Mouse (Mus musculus) CH12.LX (cell line): Measurements from ENCODE around the gene Atp2a3. TPM values are rescaled to one million over a fixed set of nuclear protein-coding genes. Genes with fewer than 3 reads are reported as not detected.
A peak's percentile ranks its signal among the peaks of the same experiment; 100 is the strongest.

Experiments
- DNase-seq: peaks from one replicate; pipeline ENCODE4 v3.0.0-alpha.2; 2013; ENCODE audit errors: extremely low read depth
- H3K27ac ChIP-seq: 2 replicates; pipeline ENCODE4 v1.5.1; 2012; ENCODE audit warnings: low read depth, mild to moderate bottlenecking, control low read depth, moderate library complexity; ENCODE audit not compliant: insufficient read depth
- H3K27me3 ChIP-seq: replicated peaks from 2 replicates; pipeline ENCODE3; 2012; ENCODE audit warnings: inconsistent platforms
- H3K36me3 ChIP-seq, 2 experiments: replicated peaks in 1 of 2; 2 replicates each; pipeline versions ENCODE3 to v1.6.1; 2012; ENCODE audit warnings: inconsistent platforms in 1 of 2, low read length in 1 of 2, mild to moderate bottlenecking in 1 of 2, mixed read lengths in 1 of 2, moderate library complexity in 1 of 2; ENCODE audit not compliant: control insufficient read depth in 1 of 2, insufficient read depth in 1 of 2
- H3K4me1 ChIP-seq, 2 experiments: 2 replicates each; pipeline ENCODE4 v1.6.1; 2012; ENCODE audit warnings: inconsistent platforms in 1 of 2, moderate library complexity in 1 of 2; ENCODE audit not compliant: insufficient read depth in 2 of 2, control insufficient read depth in 1 of 2
- H3K4me2 ChIP-seq: 2 replicates; pipeline ENCODE4 v1.6.1; 2012; ENCODE audit warnings: low read depth, mild to moderate bottlenecking, control low read depth; ENCODE audit not compliant: poor library complexity, insufficient read depth, severe bottlenecking
- H3K4me3 ChIP-seq, 3 experiments: fragments of 150-350 bp in 1 of 3; sonication (generic) in 1 of 3; replicated peaks in 1 of 3; 2 replicates each; pipeline versions ENCODE3 to v1.5.1; 2011 to 2012; ENCODE audit warnings: low read depth in 2 of 3, low read length in 2 of 3, mild to moderate bottlenecking in 2 of 3, moderate library complexity in 2 of 3, control low read depth in 1 of 3, improper control_type of control experiment in 1 of 3, inconsistent platforms in 1 of 3, mixed read lengths in 1 of 3; ENCODE audit not compliant: poor library complexity in 1 of 3
- H3K79me2 ChIP-seq: replicated peaks from 2 replicates; pipeline ENCODE4 v1.6.1; 2012; ENCODE audit warnings: mild to moderate bottlenecking, moderate library complexity; ENCODE audit not compliant: control insufficient read depth, poor library complexity, insufficient read depth, severe bottlenecking; ENCODE audit errors: extremely low read depth
- H3K9ac ChIP-seq: 2 replicates; pipeline ENCODE4 v1.6.1; 2012; ENCODE audit warnings: low read depth, mild to moderate bottlenecking, control low read depth, moderate library complexity; ENCODE audit not compliant: insufficient read depth
- H3K9me3 ChIP-seq: replicated peaks from 2 replicates; pipeline ENCODE3; 2012; ENCODE audit warnings: low read length, inconsistent platforms, mixed read lengths
- BHLHE40 ChIP-seq: IDR thresholded peaks from 2 replicates; pipeline ENCODE4 v1.6.1; 2011; ENCODE audit warnings: mild to moderate bottlenecking, low read depth, low read length, improper control_type of control experiment
- CHD1 ChIP-seq: IDR thresholded peaks from 2 replicates; pipeline ENCODE4 v1.6.1; 2012; ENCODE audit warnings: low read depth, low read length, improper control_type of control experiment, inconsistent platforms
- CHD2 ChIP-seq: IDR thresholded peaks from 2 replicates; pipeline ENCODE4 v1.6.1; 2011; ENCODE audit warnings: low read length, improper control_type of control experiment
- CTCF ChIP-seq, 2 experiments: IDR thresholded peaks in 1 of 2; conservative IDR thresholded peaks in 1 of 2; 2 replicates each; pipeline ENCODE4 v1.5.1; 2011 to 2012; ENCODE audit warnings: low read depth in 2 of 2, low read length in 2 of 2, improper control_type of control experiment in 1 of 2, inconsistent platforms in 1 of 2, mild to moderate bottlenecking in 1 of 2, moderate library complexity in 1 of 2
- E2F4 ChIP-seq: IDR thresholded peaks from 2 replicates; pipeline ENCODE4 v1.6.1; 2011; ENCODE audit warnings: low read depth, low read length, improper control_type of control experiment; ENCODE audit not compliant: insufficient replicate concordance
- ELF1 ChIP-seq: IDR thresholded peaks from 2 replicates; pipeline ENCODE4 v1.6.1; 2014; ENCODE audit warnings: low read depth, mild to moderate bottlenecking, inconsistent platforms, low read length, improper control_type of control experiment
- EP300 ChIP-seq: IDR thresholded peaks from 2 replicates; pipeline ENCODE4 v1.6.1; 2011; ENCODE audit warnings: low read length, improper control_type of control experiment
- ETS1 ChIP-seq: conservative IDR thresholded peaks from 2 replicates; pipeline ENCODE4 v1.6.1; 2012; ENCODE audit warnings: low read depth, mild to moderate bottlenecking, inconsistent platforms, low read length, improper control_type of control experiment, moderate library complexity
- GABPA ChIP-seq: IDR thresholded peaks from 2 replicates; pipeline ENCODE4 v1.6.1; 2012; ENCODE audit warnings: low read depth, low read length, improper control_type of control experiment, inconsistent platforms; ENCODE audit not compliant: insufficient replicate concordance
- HCFC1 ChIP-seq: IDR thresholded peaks from 2 replicates; pipeline ENCODE4 v1.6.1; 2012; ENCODE audit warnings: low read depth, mild to moderate bottlenecking, inconsistent platforms, low read length, improper control_type of control experiment
- IRF4 ChIP-seq: IDR thresholded peaks from 2 replicates; pipeline ENCODE4 v1.6.1; 2014; ENCODE audit warnings: low read depth, mild to moderate bottlenecking, inconsistent platforms, low read length, improper control_type of control experiment
- JUN ChIP-seq: IDR thresholded peaks from 2 replicates; pipeline ENCODE4 v1.6.1; 2011; ENCODE audit warnings: low read depth, mild to moderate bottlenecking, low read length, improper control_type of control experiment, moderate library complexity; ENCODE audit not compliant: insufficient read depth
- JUND ChIP-seq: conservative IDR thresholded peaks from 2 replicates; pipeline ENCODE4 v1.6.1; 2011; ENCODE audit warnings: low read depth, low read length, improper control_type of control experiment
- KAT2A ChIP-seq: IDR thresholded peaks from 2 replicates; pipeline ENCODE4 v1.6.1; 2012; ENCODE audit warnings: low read length, improper control_type of control experiment, inconsistent platforms; ENCODE audit not compliant: insufficient replicate concordance
- MAFK ChIP-seq: IDR thresholded peaks from 2 replicates; pipeline ENCODE4 v1.6.1; 2011; ENCODE audit warnings: low read length, improper control_type of control experiment; ENCODE audit not compliant: insufficient replicate concordance
- MAX ChIP-seq: IDR thresholded peaks from 2 replicates; pipeline ENCODE4 v1.6.1; 2011; ENCODE audit warnings: low read length, improper control_type of control experiment
- MAZ ChIP-seq: IDR thresholded peaks from 2 replicates; pipeline ENCODE4 v1.6.1; 2012; ENCODE audit warnings: low read depth, mild to moderate bottlenecking, inconsistent platforms, low read length, improper control_type of control experiment, moderate library complexity
- MEF2A ChIP-seq: IDR thresholded peaks from 2 replicates; pipeline ENCODE4 v1.6.1; 2014; ENCODE audit warnings: low read depth, mild to moderate bottlenecking, inconsistent platforms, low read length, improper control_type of control experiment, borderline replicate concordance
- MXI1 ChIP-seq: IDR thresholded peaks from 2 replicates; pipeline ENCODE4 v1.6.1; 2011; ENCODE audit warnings: mild to moderate bottlenecking, low read depth, low read length, improper control_type of control experiment
- MYC ChIP-seq: IDR thresholded peaks from 2 replicates; pipeline ENCODE4 v1.6.1; 2011; ENCODE audit warnings: low read depth, mild to moderate bottlenecking, improper control_type of control experiment, low read length
- NELFE ChIP-seq: IDR thresholded peaks from 2 replicates; pipeline ENCODE4 v1.6.1; 2011; ENCODE audit warnings: low read depth, low read length, improper control_type of control experiment
- NRF1 ChIP-seq: IDR thresholded peaks from 2 replicates; pipeline ENCODE4 v1.6.1; 2014; ENCODE audit warnings: low read depth, mild to moderate bottlenecking, inconsistent platforms, low read length, improper control_type of control experiment, moderate library complexity
- PAX5 ChIP-seq: IDR thresholded peaks from 2 replicates; pipeline ENCODE4 v1.6.1; 2012; ENCODE audit warnings: low read length, inconsistent platforms, mixed read lengths
- POLR2A ChIP-seq: IDR thresholded peaks from 2 replicates; pipeline ENCODE4 v1.6.1; 2011; ENCODE audit warnings: low read depth, mild to moderate bottlenecking, improper control_type of control experiment, low read length
- POLR2AphosphoS2 ChIP-seq: IDR thresholded peaks from 2 replicates; pipeline ENCODE4 v1.6.1; 2011; ENCODE audit warnings: low read depth, low read length, improper control_type of control experiment
- RAD21 ChIP-seq: IDR thresholded peaks from 2 replicates; pipeline ENCODE4 v1.6.1; 2011; ENCODE audit warnings: low read depth, mild to moderate bottlenecking, low read length, improper control_type of control experiment, moderate library complexity
- RCOR1 ChIP-seq: conservative IDR thresholded peaks from 2 replicates; pipeline ENCODE4 v1.6.1; 2012; ENCODE audit warnings: low read depth, mild to moderate bottlenecking, inconsistent platforms, low read length, improper control_type of control experiment
- SIN3A ChIP-seq: IDR thresholded peaks from 2 replicates; pipeline ENCODE4 v1.6.1; 2012; ENCODE audit warnings: low read length, improper control_type of control experiment, inconsistent platforms
- SMC3 ChIP-seq: IDR thresholded peaks from 2 replicates; pipeline ENCODE4 v1.6.1; 2011; ENCODE audit warnings: low read depth, low read length, improper control_type of control experiment
- TBP ChIP-seq: conservative IDR thresholded peaks from 2 replicates; pipeline ENCODE4 v1.6.1; 2011; ENCODE audit warnings: low read depth, low read length, improper control_type of control experiment
- TCF12 ChIP-seq: IDR thresholded peaks from 2 replicates; pipeline ENCODE4 v1.6.1; 2014; ENCODE audit warnings: low read depth, mild to moderate bottlenecking, inconsistent platforms, low read length, improper control_type of control experiment
- UBTF ChIP-seq: IDR thresholded peaks from 2 replicates; pipeline ENCODE4 v1.6.1; 2012; ENCODE audit warnings: low read depth, mild to moderate bottlenecking, inconsistent platforms, low read length, improper control_type of control experiment, moderate library complexity
- USF1 ChIP-seq: IDR thresholded peaks from 2 replicates; pipeline ENCODE4 v1.6.1; 2014; ENCODE audit warnings: low read depth, mild to moderate bottlenecking, inconsistent platforms, low read length, improper control_type of control experiment
- USF2 ChIP-seq: conservative IDR thresholded peaks from 2 replicates; pipeline ENCODE4 v1.6.1; 2011; ENCODE audit warnings: low read depth, low read length, improper control_type of control experiment
- ZC3H11A ChIP-seq: IDR thresholded peaks from 2 replicates; pipeline ENCODE4 v1.6.1; 2012; ENCODE audit warnings: low read depth, mild to moderate bottlenecking, inconsistent platforms, low read length, improper control_type of control experiment
- ZKSCAN1 ChIP-seq: IDR thresholded peaks from 2 replicates; pipeline ENCODE4 v1.6.1; 2012; ENCODE audit warnings: low read depth, inconsistent platforms, low read length, improper control_type of control experiment, borderline replicate concordance
- ZMIZ1 ChIP-seq: IDR thresholded peaks from 2 replicates; pipeline ENCODE4 v1.6.1; 2012; ENCODE audit warnings: low read depth, mild to moderate bottlenecking, inconsistent platforms, low read length, improper control_type of control experiment
- ZNF384 ChIP-seq: IDR thresholded peaks from 2 replicates; pipeline ENCODE4 v1.6.1; 2012; ENCODE audit warnings: low read depth, low read length, improper control_type of control experiment, inconsistent platforms
- dilution Hi-C: fragments of 300-500 bp; cut with MboI; formaldehyde crosslinking; loops from 2 replicates; pipeline ENCODE4 v1.14.3; 2020; ENCODE audit warnings: low sequenced_read_pairs; ENCODE audit not compliant: extremely low pct_unique_long_range_greater_than_20kb, extremely low pct_ligation_motif_present
- in situ Hi-C: fragments of 300-500 bp; cut with MboI; formaldehyde crosslinking; loops from 3 replicates; pipeline ENCODE4 v1.14.3; 2019; ENCODE audit warnings: low sequenced_read_pairs, low pct_ligation_motif_present, low pct_unique_long_range_greater_than_20kb, mixed read lengths
- polyA plus RNA-seq: library from polyadenylated mRNA; unstranded; fragments of >175 nt; gene quantifications from 2 replicates; pipeline ENCODE4 v1.2.1, GENCODE M21; 2012; ENCODE audit warnings: low read depth; ENCODE audit not compliant: insufficient read length
- total RNA-seq, 2 experiments: library from RNA; depleted of rRNA; stranded (reverse); fragments of 300-350 nt in 1 of 2; fragments of >200 nt in 1 of 2; gene quantifications; 2 replicates each; pipeline ENCODE4 v1.2.3; 2012 to 2014

Atp2a3 gene
- total and polyA plus RNA-seq, 3 experiments = 61.4 to 279 (median 218) TPM

- DNase-seq = peak; percentile 55
- Histone ChIP-seq H3K36me3 (no peaks in the 10 kb centered on the region), H3K79me2 (no peaks in the 10 kb centered on the region), H3K27ac (peak overlapping the region; percentile 54), H3K9me3 (no peaks in the 10 kb centered on the region), H3K4me2 (peak overlapping the region; percentile 96), H3K9ac (peak overlapping the region; percentile 84), H3K27me3 (no peaks in the 10 kb centered on the region), H3K4me1 (peaks cover 26 to 35% of the 10 kb centered on the region in 2 experiments), H3K4me3 (peak overlapping the region; percentile 9 to 78 (median 75))
- dilution Hi-C loops = no loop called here
- TF ChIP-seq GABPA = no peak
- peak; percentile 76 to 96 for TF ChIP-seq CTCF (conservative IDR thresholded peaks at IDR 0.05 in 1 of 2, IDR thresholded peaks at IDR 0.05 in 1 of 2; ENCODE audit: low read depth in 2 of 2, low read length in 2 of 2)
- TF ChIP-seq KAT2A = no peak
- TF ChIP-seq CHD2 = peak; percentile 67; the same call in 1 of the 2 replicates
- peak; percentile 73 for TF ChIP-seq SIN3A
- no peak for TF ChIP-seq ZMIZ1
- TF ChIP-seq E2F4 = no peak
- TF ChIP-seq UBTF = no peak
- TF ChIP-seq MAFK = peak; percentile 100
- TF ChIP-seq MAZ = no peak
- TF ChIP-seq HCFC1 = no peak
- no peak for TF ChIP-seq ZKSCAN1
- TF ChIP-seq SMC3 = peak; percentile 42
- TF ChIP-seq NRF1 = 0 out of 2 replicates have a peak, but pooled peaks have one; percentile 10
- 0 out of 2 replicates have a peak, but pooled peaks have one; percentile 13 for TF ChIP-seq MYC
- no peak for TF ChIP-seq POLR2A
- no peak for TF ChIP-seq USF2
- peak; percentile 25; the same call in 1 of the 2 replicates for TF ChIP-seq ETS1
- TF ChIP-seq TCF12 = no peak
- no peak for TF ChIP-seq USF1
- no peak for TF ChIP-seq ELF1
- peak; percentile 32; the same call in 1 of the 2 replicates for TF ChIP-seq NELFE
- TF ChIP-seq JUND = no peak
- TF ChIP-seq TBP = 0 out of 2 replicates have a peak, but pooled peaks have one; percentile 52
- TF ChIP-seq POLR2AphosphoS2 = no peak
- TF ChIP-seq EP300 = peak; percentile 39; the same call in 1 of the 2 replicates
- TF ChIP-seq ZC3H11A = no peak
- no peak; the same call in 1 of the 2 replicates for TF ChIP-seq MXI1
- TF ChIP-seq PAX5 = no peak
- TF ChIP-seq RAD21 = peak; percentile 45
- peak; percentile 31 for TF ChIP-seq IRF4
- TF ChIP-seq BHLHE40 = peak; percentile 61; the same call in 1 of the 2 replicates
- peak; percentile 95 for TF ChIP-seq CHD1
- peak; percentile 61 for TF ChIP-seq MAX
- peak; percentile 43; the same call in 1 of the 2 replicates for TF ChIP-seq RCOR1
- TF ChIP-seq JUN = no peak
- no peak for TF ChIP-seq ZNF384
- TF ChIP-seq MEF2A = peak; percentile 42; the same call in 1 of the 2 replicates
- in situ Hi-C loops = no loop called here
These were observed 20.5 kb upstream of the Atp2a3 start for GRCm38 (mm10) chr11:72940208-72941143.
